Mouse (Mus musculus) C2C12 (cell line): ENCODE results near the gene Gpr135.

Experiments
- CEBPB ChIP-seq: IDR thresholded peaks from one replicate; pipeline ENCODE4 v1.6.1; 2011; ENCODE audit warnings: low read depth, mild to moderate bottlenecking, control low read depth, moderate library complexity
- CTCF ChIP-seq: IDR thresholded peaks from one replicate; pipeline ENCODE4 v1.5.1; 2011; ENCODE audit not compliant: control insufficient read depth, insufficient read depth, insufficient read length
- MAX ChIP-seq: IDR thresholded peaks from one replicate; pipeline ENCODE4 v1.6.1; 2011; ENCODE audit warnings: mild to moderate bottlenecking, control low read depth
- MYOD1 ChIP-seq: IDR thresholded peaks from one replicate; pipeline ENCODE4 v1.6.1; 2011; ENCODE audit warnings: low read depth; ENCODE audit not compliant: control insufficient read depth, insufficient read length
- MYOG ChIP-seq: IDR thresholded peaks from one replicate; pipeline ENCODE4 v1.6.1; 2011; ENCODE audit not compliant: control insufficient read depth, insufficient read length; ENCODE audit errors: extremely low read depth
- USF1 ChIP-seq: IDR thresholded peaks from one replicate; pipeline ENCODE4 v1.6.1; 2011; ENCODE audit warnings: low read depth, mild to moderate bottlenecking, control low read depth, moderate library complexity

- no peak for TF ChIP-seq CTCF
- no peak for TF ChIP-seq MAX
- TF ChIP-seq CEBPB: no peak
- no peak for TF ChIP-seq MYOG
- TF ChIP-seq USF1: no peak
- TF ChIP-seq MYOD1: no peak
These were observed 39.1 kb downstream of the Gpr135 start for GRCm38 (mm10) chr12:72031794-72032193.
